Mouse (Mus musculus): ENCODE measurements around the gene Gm45521. TPM values are rescaled to one million over a fixed set of nuclear protein-coding genes. Genes with fewer than 3 reads are reported as not detected.

The Gm45521 gene
- polyA plus RNA-seq, 2 experiments: not detected

GRCm38 (mm10) chr14:7943101-7943800, 13.8 kb upstream of the Gm45521 start:
- Histone ChIP-seq H3K4me2 (replicated peaks; ENCODE audit: low read depth, low read length, severe bottlenecking) (no peak overlapping the region), H3K4me1 (ENCODE audit: control insufficient read depth, insufficient read depth, low read length) (peaks cover 26% of the 10 kb centered on the region), H3K36me3 (ENCODE audit: control insufficient read depth, insufficient read depth, low read length) (peaks cover 80% of the 10 kb centered on the region), H3K9me3 (ENCODE audit: control insufficient read depth, low read length) (no peaks in the 10 kb centered on the region), H3K27ac (replicated peaks; ENCODE audit: low read depth, low read length) (no peak overlapping the region), H3K4me3 (replicated peaks; ENCODE audit: low read length) (no peak overlapping the region), H3K27me3 (ENCODE audit: control insufficient read depth, insufficient read depth, low read length) (no peaks in the 10 kb centered on the region), H3K9ac (ENCODE audit: low read depth, low read length, severe bottlenecking) (no peak overlapping the region)
- 40% methylated on average over 7 of the region's 7 CpGs for WGBS
- ATAC-seq (ENCODE audit: low FRiP score, low read depth) (no peak), DNase-seq (ENCODE audit: low spot score) (no peak)
- TF ChIP-seq POLR2A (IDR thresholded peaks at IDR 0.05; ENCODE audit: borderline replicate concordance, extremely low read depth, insufficient read depth, insufficient read length): no peak

GRCm38 (mm10) chr14:7943801-7944135, 13.3 kb upstream of the Gm45521 start:
- Histone ChIP-seq H3K4me3 (replicated peaks; ENCODE audit: low read length) (no peak overlapping the region), H3K9me3 (ENCODE audit: control insufficient read depth, low read length) (no peaks in the 10 kb centered on the region), H3K27ac (replicated peaks; ENCODE audit: low read depth, low read length) (0 out of 2 replicates have a peak overlapping the region, but pooled peaks have one; percentile 1), H3K9ac (ENCODE audit: low read depth, low read length, severe bottlenecking) (no peak overlapping the region), H3K36me3 (ENCODE audit: control insufficient read depth, insufficient read depth, low read length) (peaks cover 82% of the 10 kb centered on the region), H3K4me2 (replicated peaks; ENCODE audit: low read depth, low read length, severe bottlenecking) (no peak overlapping the region), H3K27me3 (ENCODE audit: control insufficient read depth, insufficient read depth, low read length) (no peaks in the 10 kb centered on the region), H3K4me1 (ENCODE audit: control insufficient read depth, insufficient read depth, low read length) (peaks cover 21% of the 10 kb centered on the region)
- no peak for TF ChIP-seq POLR2A (IDR thresholded peaks at IDR 0.05; ENCODE audit: borderline replicate concordance, extremely low read depth, insufficient read depth, insufficient read length)
- ATAC-seq (ENCODE audit: low FRiP score, low read depth) (no peak), DNase-seq (ENCODE audit: low spot score) (no peak)
- WGBS: 74% methylated on average over 3 of the region's 3 CpGs

GRCm38 (mm10) chr14:7944349-7945039, 12.6 kb upstream of the Gm45521 start:
- ATAC-seq (ENCODE audit: low FRiP score, low read depth) (no peak), DNase-seq (ENCODE audit: low spot score) (no peak)
- H3K4me2 ChIP-seq (replicated peaks; ENCODE audit: low read depth, low read length, severe bottlenecking): no peak overlapping the region
- no peak for TF ChIP-seq POLR2A (IDR thresholded peaks at IDR 0.05; ENCODE audit: borderline replicate concordance, extremely low read depth, insufficient read depth, insufficient read length)
- H3K4me3 ChIP-seq (replicated peaks; ENCODE audit: low read length): no peak overlapping the region
- H3K36me3 ChIP-seq (ENCODE audit: control insufficient read depth, insufficient read depth, low read length): peaks cover 85% of the 10 kb centered on the region
- no peak overlapping the region for H3K9ac ChIP-seq (ENCODE audit: low read depth, low read length, severe bottlenecking)
- no peak overlapping the region for H3K27ac ChIP-seq (replicated peaks; ENCODE audit: low read depth, low read length)
- H3K9me3 ChIP-seq (ENCODE audit: control insufficient read depth, low read length): no peaks in the 10 kb centered on the region
- 49% methylated on average over 8 of the region's 8 CpGs for WGBS
- H3K27me3 ChIP-seq (ENCODE audit: control insufficient read depth, insufficient read depth, low read length): no peaks in the 10 kb centered on the region
- H3K4me1 ChIP-seq (ENCODE audit: control insufficient read depth, insufficient read depth, low read length): peaks cover 19% of the 10 kb centered on the region

GRCm38 (mm10) chr14:7945261-7945660, 11.8 kb upstream of the Gm45521 start:
- Histone ChIP-seq H3K36me3 (ENCODE audit: control insufficient read depth, insufficient read depth, low read length) (peaks cover 89% of the 10 kb centered on the region), H3K4me3 (replicated peaks; ENCODE audit: low read length) (no peak overlapping the region), H3K27me3 (ENCODE audit: control insufficient read depth, insufficient read depth, low read length) (no peaks in the 10 kb centered on the region), H3K4me1 (ENCODE audit: control insufficient read depth, insufficient read depth, low read length) (peaks cover 19% of the 10 kb centered on the region), H3K9me3 (ENCODE audit: control insufficient read depth, low read length) (no peaks in the 10 kb centered on the region), H3K9ac (ENCODE audit: low read depth, low read length, severe bottlenecking) (no peak overlapping the region), H3K27ac (replicated peaks; ENCODE audit: low read depth, low read length) (no peak overlapping the region), H3K4me2 (replicated peaks; ENCODE audit: low read depth, low read length, severe bottlenecking) (no peak overlapping the region)
- TF ChIP-seq POLR2A (IDR thresholded peaks at IDR 0.05; ENCODE audit: borderline replicate concordance, extremely low read depth, insufficient read depth, insufficient read length): no peak
- ATAC-seq (ENCODE audit: low FRiP score, low read depth) (no peak), DNase-seq (ENCODE audit: low spot score) (no peak)
- 89% methylated on average over 5 of the region's 5 CpGs for WGBS

GRCm38 (mm10) chr14:7951234-7951633, 5.9 kb upstream of the Gm45521 start:
- no peak overlapping the region for H3K4me2 ChIP-seq (replicated peaks; ENCODE audit: low read depth, low read length, severe bottlenecking)
- no peaks in the 10 kb centered on the region for H3K27me3 ChIP-seq (ENCODE audit: control insufficient read depth, insufficient read depth, low read length)
- peaks cover 13% of the 10 kb centered on the region for H3K4me1 ChIP-seq (ENCODE audit: control insufficient read depth, insufficient read depth, low read length)
- no peak for TF ChIP-seq POLR2A (IDR thresholded peaks at IDR 0.05; ENCODE audit: borderline replicate concordance, extremely low read depth, insufficient read depth, insufficient read length)
- no peak overlapping the region for H3K9ac ChIP-seq (ENCODE audit: low read depth, low read length, severe bottlenecking)
- no peaks in the 10 kb centered on the region for H3K9me3 ChIP-seq (ENCODE audit: control insufficient read depth, low read length)
- no peak overlapping the region for H3K4me3 ChIP-seq (replicated peaks; ENCODE audit: low read length)
- H3K27ac ChIP-seq (replicated peaks; ENCODE audit: low read depth, low read length): no peak overlapping the region
- H3K36me3 ChIP-seq (ENCODE audit: control insufficient read depth, insufficient read depth, low read length): peaks cover 52% of the 10 kb centered on the region
- WGBS: 88% methylated on average over 9 of the region's 9 CpGs
- ATAC-seq (ENCODE audit: low FRiP score, low read depth) (no peak), DNase-seq (ENCODE audit: low spot score) (no peak)
